Mouse (Mus musculus): ENCODE data around the gene Tsnaxip1.

GRCm38 (mm10) chr8:105853178-105853577 lies 25.6 kb downstream of the Tsnaxip1 start, which contains the start of gene Cenpt:
- no peak for TF ChIP-seq CTCF (IDR thresholded peaks at IDR 0.05)
- TF ChIP-seq EP300 (IDR thresholded peaks at IDR 0.05): no peak
